Mouse (Mus musculus): ENCODE measurements around the gene Fezf1.

Fezf1 gene

GRCm38 (mm10) chr6:23248313-23249052 lies at the start of gene Fezf1:
Gene Fezf1, minus strand, starts transcription at chr6:23248362.
- no peak for DNase-seq (ENCODE audit: low spot score in 2 of 2)

GRCm38 (mm10) chr6:23294685-23295084 lies 46.5 kb upstream of the Fezf1 start:
- DNase-seq (ENCODE audit: low spot score in 2 of 2) = no peak

GRCm38 (mm10) chr6:23288752-23289151 lies 40.6 kb upstream of the Fezf1 start:
- DNase-seq (ENCODE audit: low spot score in 2 of 2) = no peak

- no peak for DNase-seq (ENCODE audit: low spot score in 2 of 2)
Measured at GRCm38 (mm10) chr6:23281514-23281820, 33.3 kb upstream of the Fezf1 start.

GRCm38 (mm10) chr6:23280811-23281513 lies 32.8 kb upstream of the Fezf1 start:
- DNase-seq (ENCODE audit: low spot score in 2 of 2) = no peak

GRCm38 (mm10) chr6:23273483-23273882 lies 25.3 kb upstream of the Fezf1 start:
- no peak for DNase-seq (ENCODE audit: low spot score in 2 of 2)

- no peak for DNase-seq (ENCODE audit: low spot score in 2 of 2)
Measured at GRCm38 (mm10) chr6:23272979-23273378, 24.8 kb upstream of the Fezf1 start.

GRCm38 (mm10) chr6:23272542-23272941 lies 24.4 kb upstream of the Fezf1 start:
- DNase-seq (ENCODE audit: low spot score in 2 of 2) = no peak

- DNase-seq (ENCODE audit: low spot score in 2 of 2) = no peak
Measured at GRCm38 (mm10) chr6:23260738-23261050, 12.5 kb upstream of the Fezf1 start.

- DNase-seq (ENCODE audit: low spot score in 2 of 2) = no peak
Measured at GRCm38 (mm10) chr6:23260016-23260737, 12.0 kb upstream of the Fezf1 start.

- DNase-seq (ENCODE audit: low spot score in 2 of 2) = no peak
Measured at GRCm38 (mm10) chr6:23257981-23258380, 9.8 kb upstream of the Fezf1 start.

- no peak for DNase-seq (ENCODE audit: low spot score in 2 of 2)
Measured at GRCm38 (mm10) chr6:23255161-23255560, 7.0 kb upstream of the Fezf1 start.

GRCm38 (mm10) chr6:23254644-23255043 lies 6.5 kb upstream of the Fezf1 start:
- no peak for DNase-seq (ENCODE audit: low spot score in 2 of 2)

- DNase-seq (ENCODE audit: low spot score in 2 of 2) = no peak
Measured at GRCm38 (mm10) chr6:23253353-23254311, 5.5 kb upstream of the Fezf1 start.

- no peak for DNase-seq (ENCODE audit: low spot score in 2 of 2)
Measured at GRCm38 (mm10) chr6:23252196-23253135, 4.3 kb upstream of the Fezf1 start.

GRCm38 (mm10) chr6:23251431-23251830 lies 3.3 kb upstream of the Fezf1 start:
- DNase-seq (ENCODE audit: low spot score in 2 of 2) = no peak

- DNase-seq (ENCODE audit: low spot score in 2 of 2) = no peak
Measured at GRCm38 (mm10) chr6:23250288-23250955, 2.3 kb upstream of the Fezf1 start.

- DNase-seq (ENCODE audit: low spot score in 2 of 2) = no peak
Measured at GRCm38 (mm10) chr6:23249616-23250287, 1.6 kb upstream of the Fezf1 start.

- no peak for DNase-seq (ENCODE audit: low spot score in 2 of 2)
Measured at GRCm38 (mm10) chr6:23249053-23249401, 865 bp upstream of the Fezf1 start.

Measured in right cerebral cortex, postnatal 36 days (tissue).